Mouse (Mus musculus) ovary, postnatal 36 days (tissue): ENCODE measurements around the gene Moxd2.

Experiments used
- DNase-seq: peaks from one replicate; pipeline ENCODE4 v3.0.0; 2022; ENCODE audit warnings: low spot score, mixed read lengths

The Moxd2 gene

GRCm38 (mm10) chr6:40887394-40887793, at the start of gene Moxd2:
Gene Moxd2, minus strand, starts transcription at chr6:40887494.
- DNase-seq: no peak

GRCm38 (mm10) chr6:40919954-40920353, 32.7 kb upstream of the Moxd2 start:
- DNase-seq: no peak

GRCm38 (mm10) chr6:40900287-40900686, 13.0 kb upstream of the Moxd2 start, which contains the start of gene Prss58:
Gene Prss58, minus strand, starts transcription at chr6:40900387.
- no peak for DNase-seq

GRCm38 (mm10) chr6:40894716-40895115, 7.4 kb upstream of the Moxd2 start:
- DNase-seq: no peak

GRCm38 (mm10) chr6:40893577-40893976, 6.3 kb upstream of the Moxd2 start:
- DNase-seq: peak; percentile 25

- DNase-seq: no peak
Observed at GRCm38 (mm10) chr6:40891754-40892153, 4.5 kb upstream of the Moxd2 start.

GRCm38 (mm10) chr6:40890973-40891372, 3.7 kb upstream of the Moxd2 start:
- no peak for DNase-seq

GRCm38 (mm10) chr6:40845283-40845682, 42.0 kb downstream of the Moxd2 start:
- DNase-seq: no peak
